Mouse (Mus musculus) megakaryocyte-erythroid progenitor cell, adult 5-6 weeks (primary cell): ENCODE measurements around the gene Rer1. TPM values are rescaled to one million over a fixed set of nuclear protein-coding genes. Genes with fewer than 3 reads are reported as not detected.

Experiments
- ATAC-seq: replicated peaks from 2 replicates; pipeline ENCODE4 v1.8.0; 2016; ENCODE audit warnings: mild to moderate bottlenecking, inconsistent platforms; ENCODE audit not compliant: severe bottlenecking, poor library complexity, low FRiP score, low TSS enrichment
- total RNA-seq, 2 experiments: library from RNA; stranded (forward) in 1 of 2; stranded (reverse) in 1 of 2; fragments of 200-1000, 215-1000 nt in 1 of 2; fragments of >200 nt in 1 of 2; fragmentation: Nextera tagmentation in 1 of 2; gene quantifications; 2 replicates each; pipeline ENCODE4 v1.2.3; 2014 to 2017

The Rer1 gene
- total RNA-seq, 2 experiments from 2014 or later = 105 to 135 TPM

GRCm38 (mm10) chr4:155042606-155043288, 43.4 kb downstream of the Rer1 start:
- ATAC-seq = no peak

GRCm38 (mm10) chr4:155040696-155041095, 45.5 kb downstream of the Rer1 start:
- ATAC-seq = no peak

GRCm38 (mm10) chr4:155040197-155040596, 46.0 kb downstream of the Rer1 start:
- no peak for ATAC-seq

- no peak for ATAC-seq
These were observed 51.4 kb downstream of the Rer1 start for GRCm38 (mm10) chr4:155034787-155035186.

GRCm38 (mm10) chr4:155034202-155034601, 52.0 kb downstream of the Rer1 start:
- no peak for ATAC-seq

- ATAC-seq = no peak
These were observed 53.1 kb downstream of the Rer1 start for GRCm38 (mm10) chr4:155033115-155033514.

GRCm38 (mm10) chr4:155024170-155025010, 61.8 kb downstream of the Rer1 start:
- no peak for ATAC-seq

Other genes starting within 250 kb of the Rer1 start
- not detected in 2 replicates for gene Ttc34, start 248.9 kb downstream of the Rer1 start, total RNA-seq (2014; fragmentation: Nextera tagmentation)
- gene Ttc34, start 248.9 kb downstream of the Rer1 start, total RNA-seq (2017) = not detected in 2 replicates
- gene Mmel1, start 216.8 kb downstream of the Rer1 start, total RNA-seq (2014; fragmentation: Nextera tagmentation) = 5.5 TPM in 1 of 2 replicates, not detected in the other
- gene Mmel1, start 216.8 kb downstream of the Rer1 start, total RNA-seq (2017) = 0.46 and 0.94 TPM in 2 replicates
- 1.6 TPM in 1 of 2 replicates, not detected in the other for gene Fam213b, start 187.2 kb downstream of the Rer1 start, total RNA-seq (2014; fragmentation: Nextera tagmentation)
- 0.94 and 1.1 TPM in 2 replicates for gene Fam213b, start 187.2 kb downstream of the Rer1 start, total RNA-seq (2017)
- gene Tnfrsf14, start 157.8 kb downstream of the Rer1 start, total RNA-seq (2014; fragmentation: Nextera tagmentation) = 133 and 270 TPM in 2 replicates
- 78.8 and 149 TPM in 2 replicates for gene Tnfrsf14, start 157.8 kb downstream of the Rer1 start, total RNA-seq (2017)
- not detected in 2 replicates for gene Hes5, start 125.5 kb downstream of the Rer1 start, total RNA-seq (2014; fragmentation: Nextera tagmentation)
- gene Hes5, start 125.5 kb downstream of the Rer1 start, total RNA-seq (2017) = not detected in 2 replicates
- gene Pank4, start 122.3 kb downstream of the Rer1 start, total RNA-seq (2014; fragmentation: Nextera tagmentation) = 71.5 and 97.3 TPM in 2 replicates
- 34.6 and 35.9 TPM in 2 replicates for gene Pank4, start 122.3 kb downstream of the Rer1 start, total RNA-seq (2017)
- gene Plch2, start 29.6 kb downstream of the Rer1 start, total RNA-seq (2014; fragmentation: Nextera tagmentation) = 0.33 and 3.2 TPM in 2 replicates
- gene Plch2, start 29.6 kb downstream of the Rer1 start, total RNA-seq (2017) = not detected in 2 replicates
- 8.1 and 9.0 TPM in 2 replicates for gene Pex10, start 19.4 kb downstream of the Rer1 start, total RNA-seq (2014; fragmentation: Nextera tagmentation)
- 5.8 and 6.4 TPM in 2 replicates for gene Pex10, start 19.4 kb downstream of the Rer1 start, total RNA-seq (2017)
- 3.8 and 7.6 TPM in 2 replicates for gene Morn1, start 195 bp upstream of the Rer1 start, total RNA-seq (2014; fragmentation: Nextera tagmentation)
- 1.6 and 1.8 TPM in 2 replicates for gene Morn1, start 195 bp upstream of the Rer1 start, total RNA-seq (2017)
- 16.3 and 16.4 TPM in 2 replicates for gene Ski, start 136.2 kb upstream of the Rer1 start, total RNA-seq (2014; fragmentation: Nextera tagmentation)
- 6.7 and 7.7 TPM in 2 replicates for gene Ski, start 136.2 kb upstream of the Rer1 start, total RNA-seq (2017)
- 25.6 and 41.4 TPM in 2 replicates for gene Faap20, start 163.4 kb upstream of the Rer1 start, total RNA-seq (2014; fragmentation: Nextera tagmentation)
- 16.8 and 17.0 TPM in 2 replicates for gene Faap20, start 163.4 kb upstream of the Rer1 start, total RNA-seq (2017)